Comparison of ENCODE assay signal across 9 mouse cellular contexts in genomic region chr7:37841549-37841948, GRCm38 (mm10).
DNase-seq lines count a peak whose midpoint lies in the region; ATAC-seq and TF ChIP-seq lines count a peak whose summit lies in the region.
"Had no signal": no experiment of that assay in that cellular context is flagged by ENCODE, and none has a peak within 500 bp of the region (broad histone marks: within the 10 kb centered on the region; RNA-seq: fewer than 3 reads in every experiment).

No protein-coding gene starts in this region.

- peak overlapping the region; percentile 67 for H3K4me2 ChIP-seq in heart, embryonic 12.5 days
- H3K4me2 ChIP-seq in stomach, embryonic 14.5 days (replicated peaks; ENCODE audit: low read depth, low read length) = peak overlapping the region; percentile 51; the same call in 1 of the 2 replicates
- H3K4me2 ChIP-seq in stomach, postnatal 0 days (replicated peaks; ENCODE audit: low read depth) = no peak overlapping the region
- peak overlapping the region; percentile 68 for H3K4me2 ChIP-seq in limb, embryonic 13.5 days (replicated peaks)

- H3K36me3 ChIP-seq in heart, embryonic 12.5 days = no peaks in the 10 kb centered on the region
- H3K36me3 ChIP-seq in stomach, embryonic 14.5 days (ENCODE audit: control insufficient read depth, insufficient read depth, low read length) = no peaks in the 10 kb centered on the region
- H3K36me3 ChIP-seq in stomach, postnatal 0 days (ENCODE audit: control insufficient read depth, insufficient read depth, low read length) = no peaks in the 10 kb centered on the region
- H3K36me3 ChIP-seq in limb, embryonic 13.5 days = no peaks in the 10 kb centered on the region

- 23% methylated on average over 4 of the region's 4 CpGs for WGBS in heart, embryonic 12.5 days
- 37% methylated on average over 4 of the region's 4 CpGs for WGBS in stomach, embryonic 14.5 days
- WGBS in stomach, postnatal 0 days = 60% methylated on average over 4 of the region's 4 CpGs
- 35% methylated on average over 4 of the region's 4 CpGs for WGBS in limb, embryonic 13.5 days

- no peak for ATAC-seq in heart, embryonic 12.5 days (ENCODE audit: insufficient number of reproducible peaks, low FRiP score)
- no peak for ATAC-seq in stomach, embryonic 14.5 days (ENCODE audit: insufficient number of reproducible peaks, insufficient read depth, low FRiP score, low read depth)
- ATAC-seq in stomach, postnatal 0 days (ENCODE audit: low FRiP score, low TSS enrichment) = no peak
- ATAC-seq in limb, embryonic 13.5 days (ENCODE audit: low FRiP score, low read depth) = no peak

- peaks cover 34% of the 10 kb centered on the region for H3K4me1 ChIP-seq in heart, embryonic 12.5 days (replicated peaks)
- peaks cover 11% of the 10 kb centered on the region; the same call in 1 of the 2 replicates for H3K4me1 ChIP-seq in stomach, embryonic 14.5 days (ENCODE audit: control insufficient read depth, insufficient read depth, low read length)
- H3K4me1 ChIP-seq in stomach, postnatal 0 days (replicated peaks; ENCODE audit: control insufficient read depth, insufficient read depth) = peaks cover 4% of the 10 kb centered on the region; the same call in 1 of the 2 replicates
- peaks cover 26% of the 10 kb centered on the region for H3K4me1 ChIP-seq in limb, embryonic 13.5 days

- no peaks in the 10 kb centered on the region for H3K27me3 ChIP-seq in heart, embryonic 12.5 days (replicated peaks)
- no peaks in the 10 kb centered on the region for H3K27me3 ChIP-seq in stomach, embryonic 14.5 days (ENCODE audit: control insufficient read depth, insufficient read depth, low read length)
- no peaks in the 10 kb centered on the region for H3K27me3 ChIP-seq in stomach, postnatal 0 days (ENCODE audit: control insufficient read depth, insufficient read depth, low read length)
- no peaks in the 10 kb centered on the region for H3K27me3 ChIP-seq in limb, embryonic 13.5 days

- H3K4me3 ChIP-seq in heart, embryonic 12.5 days = peak overlapping the region; percentile 35
- peak overlapping the region; percentile 11; the same call in 1 of the 2 replicates for H3K4me3 ChIP-seq in stomach, embryonic 14.5 days (ENCODE audit: low read depth, low read length)
- no peak overlapping the region for H3K4me3 ChIP-seq in stomach, postnatal 0 days (ENCODE audit: low read depth, low read length)
- peak overlapping the region; percentile 35 for H3K4me3 ChIP-seq in limb, embryonic 13.5 days

- no peak for DNase-seq in heart, adult 9 months (ENCODE audit: low spot score in 2 of 2)
- DNase-seq in stomach, postnatal 0 days (ENCODE audit: low spot score) = no peak
- DNase-seq in embryo, embryonic 9.5 days (ENCODE audit: extremely low spot score) = no peak
- no peak for DNase-seq in retina, postnatal 1 day
- DNase-seq in adipocyte (ENCODE audit: low spot score) = no peak
- DNase-seq: gastrocnemius, postnatal 14 days had no signal

- H3K27ac ChIP-seq in heart, embryonic 12.5 days (ENCODE audit: poor library complexity, severe bottlenecking) = no peak overlapping the region
- no peak overlapping the region for H3K27ac ChIP-seq in stomach, embryonic 14.5 days (ENCODE audit: low read length)
- no peak overlapping the region for H3K27ac ChIP-seq in stomach, postnatal 0 days (replicated peaks)
- H3K27ac ChIP-seq in limb, embryonic 13.5 days = no peak overlapping the region

- no peak for TF ChIP-seq EP300 in stomach, postnatal 0 days (optimal IDR thresholded peaks at IDR 0.05)

- TF ChIP-seq CTCF in stomach, postnatal 0 days (IDR thresholded peaks at IDR 0.05; ENCODE audit: low read depth) = no peak

- H3K9me3 ChIP-seq in heart, embryonic 12.5 days (replicated peaks) = no peaks in the 10 kb centered on the region
- H3K9me3 ChIP-seq in stomach, embryonic 14.5 days (ENCODE audit: control insufficient read depth, low read depth, low read length) = no peaks in the 10 kb centered on the region
- H3K9me3 ChIP-seq in stomach, postnatal 0 days (ENCODE audit: control insufficient read depth, low read length) = no peaks in the 10 kb centered on the region
- no peaks in the 10 kb centered on the region for H3K9me3 ChIP-seq in limb, embryonic 13.5 days

- H3K9ac ChIP-seq in heart, embryonic 12.5 days = no peak overlapping the region; the same call in 1 of the 2 replicates
- no peak overlapping the region for H3K9ac ChIP-seq in stomach, embryonic 14.5 days (replicated peaks; ENCODE audit: low read depth, low read length)
- H3K9ac ChIP-seq in stomach, postnatal 0 days (ENCODE audit: low read length) = no peak overlapping the region
- peak overlapping the region; percentile 40; the same call in 1 of the 2 replicates for H3K9ac ChIP-seq in limb, embryonic 13.5 days
